Mouse (Mus musculus) midbrain, postnatal 0 days (tissue): ENCODE measurements at regions not wholly inside any gene's neighbourhood (a gene's known extent, or its start where the extent isn't known, plus 50 kb on each side); places are given as distances from the start of the nearest gene placed in this dataset.

ENCODE experiments used
- ATAC-seq: fragments of 200-750 bp; cut with Nextera tagmentation; 2 replicates; pipeline ENCODE4 v1.8.0; 2017; ENCODE audit warnings: moderate number of reproducible peaks, mild to moderate bottlenecking, moderate TSS enrichment, moderate library complexity; ENCODE audit not compliant: low FRiP score
- DNase-seq: peaks from one replicate; pipeline ENCODE4 v3.0.0-alpha.2; 2015; ENCODE audit warnings: low spot score
- H3K27ac ChIP-seq: fragments of 300-500 bp; sonication (generic); 2 replicates; pipeline ENCODE4 v1.5.1; 2014; ENCODE audit warnings: low read depth, mild to moderate bottlenecking, low read length, mixed read lengths
- H3K27me3 ChIP-seq: fragments of 300-500 bp; sonication (generic); 2 replicates; pipeline ENCODE4 v1.6.1; 2014; ENCODE audit warnings: low read length, control low read depth, mixed read lengths; ENCODE audit not compliant: insufficient read depth
- H3K36me3 ChIP-seq: fragments of 300-500 bp; sonication (generic); 2 replicates; pipeline ENCODE4 v1.6.1; 2014; ENCODE audit warnings: low read length, control low read depth, mixed read lengths; ENCODE audit not compliant: insufficient read depth
- H3K4me1 ChIP-seq: fragments of 300-500 bp; sonication (generic); 2 replicates; pipeline ENCODE4 v1.6.1; 2014; ENCODE audit warnings: mild to moderate bottlenecking, control low read depth, antibody characterized with exemption, low read length, mixed read lengths; ENCODE audit not compliant: insufficient read depth
- H3K4me2 ChIP-seq: fragments of 300-500 bp; sonication (generic); 2 replicates; pipeline ENCODE4 v1.6.1; 2014; ENCODE audit warnings: low read depth, mild to moderate bottlenecking, low read length, mixed read lengths; ENCODE audit not compliant: poor library complexity, severe bottlenecking
- H3K4me3 ChIP-seq: fragments of 300-500 bp; sonication (generic); 2 replicates; pipeline ENCODE4 v1.5.1; 2014; ENCODE audit warnings: low read depth, mild to moderate bottlenecking, low read length, moderate library complexity
- H3K9ac ChIP-seq: fragments of 300-500 bp; sonication (generic); replicated peaks from 2 replicates; pipeline ENCODE4 v1.6.1; 2014; ENCODE audit warnings: mild to moderate bottlenecking, low read length, moderate library complexity, mixed read lengths; ENCODE audit not compliant: poor library complexity, severe bottlenecking
- H3K9me3 ChIP-seq: fragments of 300-500 bp; sonication (generic); 2 replicates; pipeline ENCODE4 v1.6.1; 2016; ENCODE audit warnings: low read length, control low read depth
- CTCF ChIP-seq: IDR thresholded peaks from 2 replicates; pipeline ENCODE4 v1.5.1; 2016; ENCODE audit warnings: antibody characterized with exemption, mild to moderate bottlenecking
- WGBS: fragments of 180-500 bp; shearing (Covaris S2); extraction: QIAGEN DNeasy Blood & Tissue Kit; methylation state at CpG from one replicate; pipeline ENCODE4 v1.1.7; 2014; 5-methylcytosine and 5-hydroxymethylcytosine counted together

DNA sequence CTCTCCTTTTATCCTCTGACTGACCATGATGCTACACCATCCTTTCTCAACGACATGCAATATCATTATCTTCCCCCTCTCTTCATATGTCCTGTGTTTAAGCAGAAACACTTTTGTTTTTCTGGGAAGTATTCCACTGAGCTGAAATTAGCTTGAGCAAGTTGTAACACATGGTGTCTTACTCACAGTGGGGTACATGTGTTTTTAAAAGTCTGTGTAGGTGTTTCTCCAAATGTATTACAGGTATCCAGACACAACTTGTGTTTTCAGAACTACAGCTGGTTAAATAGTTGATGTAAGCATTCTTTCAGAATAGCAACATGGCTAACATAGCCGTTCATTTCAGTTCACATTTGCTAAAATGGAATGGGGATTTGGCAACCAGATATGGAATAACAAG lies 172.8 kb upstream of the Gm10295 start:
- Histone ChIP-seq H3K27ac (no peak overlapping the region), H3K4me2 (no peak overlapping the region), H3K9me3 (no peaks in the 10 kb centered on the region), H3K4me1 (no peaks in the 10 kb centered on the region), H3K4me3 (no peak overlapping the region), H3K36me3 (no peaks in the 10 kb centered on the region), H3K9ac (no peak overlapping the region), H3K27me3 (no peaks in the 10 kb centered on the region)
- ATAC-seq, result no peak
- DNase-seq, result no peak
- WGBS, result 78% methylated on average over 2 of the region's 2 CpGs
- TF ChIP-seq CTCF, result no peak

DNA sequence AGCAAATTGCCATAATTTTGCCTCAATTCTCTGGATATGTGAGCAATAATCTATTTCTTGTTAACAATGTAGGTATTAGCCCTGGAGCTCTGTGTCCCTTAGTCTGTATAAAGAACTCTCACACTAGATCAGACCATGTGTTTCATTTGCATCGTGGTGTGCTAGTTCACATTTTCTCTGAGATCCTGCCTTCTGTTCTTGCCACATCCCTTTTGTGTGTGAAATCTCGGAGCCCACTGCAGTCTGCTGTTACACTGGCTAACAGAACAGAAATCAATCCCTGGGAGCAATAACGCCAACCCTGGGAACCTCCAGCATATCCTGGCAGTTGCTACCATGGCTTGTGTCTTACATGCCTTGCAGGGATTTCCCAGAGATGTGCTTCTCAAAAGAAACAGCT lies 156.1 kb upstream of the Gm10295 start:
- Histone ChIP-seq H3K4me3 (no peak overlapping the region), H3K36me3 (no peaks in the 10 kb centered on the region), H3K4me1 (no peaks in the 10 kb centered on the region), H3K9me3 (no peaks in the 10 kb centered on the region), H3K9ac (no peak overlapping the region), H3K4me2 (no peak overlapping the region), H3K27ac (no peak overlapping the region), H3K27me3 (no peaks in the 10 kb centered on the region)
- no peak for TF ChIP-seq CTCF
- WGBS, result 63% methylated on average over 3 of the region's 3 CpGs
- no peak for DNase-seq
- no peak for ATAC-seq

DNA sequence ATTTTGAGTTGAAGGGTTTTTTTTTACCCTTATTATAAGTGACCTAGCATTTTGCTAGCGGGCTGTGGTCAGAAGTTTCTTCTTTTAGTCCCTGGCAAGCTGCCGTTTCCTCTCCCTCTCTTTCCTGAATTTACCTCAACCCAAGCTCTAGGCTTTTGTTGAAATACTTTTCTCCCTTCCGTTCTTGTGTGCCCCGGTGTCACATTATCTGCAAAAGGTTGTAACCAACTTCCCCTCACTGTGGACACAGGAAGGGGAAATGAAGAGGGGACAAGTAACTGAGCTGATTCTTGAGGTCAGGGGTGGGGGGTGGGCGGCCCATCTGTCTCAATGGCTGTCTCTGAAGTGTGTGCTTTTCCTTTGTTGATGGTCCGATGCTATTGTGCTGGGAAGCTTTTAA lies 149.4 kb upstream of the Gm10295 start:
- Histone ChIP-seq H3K27me3 (no peaks in the 10 kb centered on the region), H3K4me3 (no peak overlapping the region), H3K4me2 (no peak overlapping the region), H3K27ac (no peak overlapping the region), H3K36me3 (no peaks in the 10 kb centered on the region), H3K4me1 (no peaks in the 10 kb centered on the region), H3K9me3 (no peaks in the 10 kb centered on the region), H3K9ac (no peak overlapping the region)
- TF ChIP-seq CTCF, result no peak
- ATAC-seq, result no peak
- DNase-seq, result no peak
- WGBS, result 69% methylated on average over 6 of the region's 6 CpGs

DNA sequence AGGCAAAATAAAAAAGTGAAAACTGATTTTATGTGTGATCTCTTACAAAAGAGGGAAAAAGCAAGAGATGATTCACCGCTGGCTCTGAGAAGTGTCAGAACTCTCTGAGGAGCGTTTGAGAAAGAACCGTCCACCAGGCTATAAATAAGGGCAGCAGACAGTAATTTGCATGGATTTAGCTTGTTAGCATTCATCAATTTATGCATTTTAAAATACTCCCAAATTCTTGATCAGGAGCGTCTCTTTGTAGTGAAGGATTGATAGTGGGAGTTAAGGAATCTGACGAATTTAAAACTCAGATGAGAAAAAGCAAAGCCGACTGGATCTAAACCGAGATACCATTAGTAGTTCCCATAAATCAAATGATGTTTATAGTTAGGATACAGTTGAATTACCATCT lies 146.8 kb upstream of the Gm10295 start:
- H3K4me2 ChIP-seq, result no peak overlapping the region
- no peaks in the 10 kb centered on the region for H3K36me3 ChIP-seq
- no peak overlapping the region for H3K4me3 ChIP-seq
- H3K9ac ChIP-seq, result no peak overlapping the region
- H3K27me3 ChIP-seq, result no peaks in the 10 kb centered on the region
- H3K27ac ChIP-seq, result no peak overlapping the region
- no peak for TF ChIP-seq CTCF
- no peaks in the 10 kb centered on the region for H3K4me1 ChIP-seq
- ATAC-seq (no peak), DNase-seq (no peak)
- H3K9me3 ChIP-seq, result no peaks in the 10 kb centered on the region
- WGBS, result 73% methylated on average over 7 of the region's 7 CpGs

DNA sequence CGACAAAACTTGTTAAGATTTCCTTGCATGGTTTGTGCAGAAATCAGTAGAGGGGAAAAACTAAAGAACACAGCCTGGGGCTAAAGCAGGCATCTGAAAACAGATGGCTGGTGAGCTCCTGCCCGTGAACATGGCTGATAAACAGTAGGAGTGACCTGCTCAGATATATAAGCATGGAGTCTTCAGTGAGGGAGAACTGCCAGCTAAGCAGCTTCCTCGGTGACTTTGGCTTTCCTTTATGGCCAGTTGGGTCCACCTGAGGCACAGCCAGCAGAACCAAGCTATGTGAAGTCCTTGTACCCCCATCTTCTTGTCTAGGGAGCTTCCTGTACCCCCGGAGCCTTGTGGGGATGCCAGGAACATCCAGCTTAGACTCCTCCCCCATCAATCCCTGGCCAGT lies 139.8 kb upstream of the Gm10295 start:
- Histone ChIP-seq H3K4me2 (no peak overlapping the region), H3K4me3 (no peak overlapping the region), H3K9me3 (no peaks in the 10 kb centered on the region), H3K4me1 (no peaks in the 10 kb centered on the region), H3K27me3 (no peaks in the 10 kb centered on the region), H3K9ac (no peak overlapping the region), H3K36me3 (no peaks in the 10 kb centered on the region), H3K27ac (no peak overlapping the region)
- DNase-seq (peak; percentile 14), ATAC-seq (no peak)
- 65% methylated on average over 4 of the region's 4 CpGs for WGBS
- no peak for TF ChIP-seq CTCF

DNA sequence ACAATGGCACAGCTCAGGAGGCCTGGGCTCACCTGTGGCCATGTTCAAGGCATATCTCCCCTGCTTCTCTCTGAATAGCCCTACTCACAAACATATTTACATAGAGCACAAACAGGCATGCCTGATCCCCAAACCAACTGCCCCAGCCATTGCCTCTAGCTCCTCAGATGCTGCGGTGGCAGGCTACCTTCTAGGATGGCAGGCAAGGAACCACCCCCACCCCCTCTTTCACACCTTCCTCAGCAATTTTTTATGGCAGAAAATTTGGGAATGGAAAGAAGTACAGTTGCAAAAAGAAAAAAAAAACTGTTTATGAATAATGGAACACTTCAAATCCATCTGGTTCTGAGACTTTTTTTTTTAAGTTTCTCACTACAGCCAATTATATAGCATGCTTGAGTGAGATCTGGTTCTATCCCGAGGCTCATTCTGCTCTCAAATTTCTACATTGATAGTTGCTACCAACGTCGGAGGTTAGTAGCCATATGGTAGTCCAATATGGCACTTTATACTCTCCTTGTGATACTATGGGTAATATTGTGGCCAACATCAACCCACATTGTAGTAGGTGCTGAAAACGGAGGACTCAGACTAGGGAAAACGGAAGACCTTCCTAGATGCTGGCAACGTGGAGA lies 136.8 kb upstream of the Gm10295 start:
- no peak for TF ChIP-seq CTCF
- 88% methylated on average over 7 of the region's 7 CpGs for WGBS
- no peak overlapping the region for H3K9ac ChIP-seq
- no peak overlapping the region for H3K4me3 ChIP-seq
- H3K4me1 ChIP-seq, result no peaks in the 10 kb centered on the region
- no peaks in the 10 kb centered on the region for H3K27me3 ChIP-seq
- no peak for DNase-seq
- H3K36me3 ChIP-seq, result no peaks in the 10 kb centered on the region
- no peak for ATAC-seq
- H3K4me2 ChIP-seq, result no peak overlapping the region
- no peak overlapping the region for H3K27ac ChIP-seq
- H3K9me3 ChIP-seq, result no peaks in the 10 kb centered on the region
